Mouse (Mus musculus) hindbrain, postnatal 0 days (tissue): Measurements from ENCODE around the gene Cacnb2. TPM values are rescaled to one million over a fixed set of nuclear protein-coding genes. Genes with fewer than 3 reads are reported as not detected.
"Not testable (repeated sequence)": the region's sequence is repeated elsewhere in the genome, so short reads cannot be mapped to it uniquely, and the experiment has no call there.

Experiments
- ATAC-seq: fragments of 200-750 bp; cut with Nextera tagmentation; 2 replicates; pipeline ENCODE4 v1.8.0; 2017; ENCODE audit warnings: mild to moderate bottlenecking, moderate TSS enrichment, moderate library complexity
- DNase-seq: peaks from one replicate; pipeline ENCODE4 v3.0.0-alpha.2; 2015; ENCODE audit warnings: low spot score
- H3K27ac ChIP-seq: fragments of 300-500 bp; sonication (generic); 2 replicates; pipeline ENCODE4 v1.5.1; 2014; ENCODE audit warnings: mild to moderate bottlenecking
- H3K27me3 ChIP-seq: fragments of 300-500 bp; sonication (generic); 2 replicates; pipeline ENCODE4 v1.6.1; 2014; ENCODE audit warnings: low read length, mixed read lengths; ENCODE audit not compliant: insufficient read depth
- H3K36me3 ChIP-seq: fragments of 300-500 bp; sonication (generic); 2 replicates; pipeline ENCODE4 v1.6.1; 2014; ENCODE audit warnings: low read length, mixed read lengths; ENCODE audit not compliant: insufficient read depth
- H3K4me1 ChIP-seq: fragments of 300-500 bp; sonication (generic); 2 replicates; pipeline ENCODE4 v1.6.1; 2014; ENCODE audit warnings: antibody characterized with exemption, low read length, mixed read lengths; ENCODE audit not compliant: insufficient read depth
- H3K4me2 ChIP-seq: fragments of 300-500 bp; sonication (generic); 2 replicates; pipeline ENCODE4 v1.6.1; 2014; ENCODE audit warnings: low read depth, mild to moderate bottlenecking, low read length, moderate library complexity, mixed read lengths
- H3K4me3 ChIP-seq: fragments of 300-500 bp; sonication (generic); 2 replicates; pipeline ENCODE4 v1.5.1; 2014; ENCODE audit warnings: low read length
- H3K9ac ChIP-seq: fragments of 300-500 bp; sonication (generic); replicated peaks from 2 replicates; pipeline ENCODE4 v1.6.1; 2014; ENCODE audit warnings: mild to moderate bottlenecking, low read length, moderate library complexity, mixed read lengths
- H3K9me3 ChIP-seq: fragments of 300-500 bp; sonication (generic); 2 replicates; pipeline ENCODE4 v1.6.1; 2016; ENCODE audit warnings: low read length, mixed read lengths
- CTCF ChIP-seq: IDR thresholded peaks from 2 replicates; pipeline ENCODE4 v1.5.1; 2016; ENCODE audit warnings: antibody characterized with exemption, control low read depth, low read depth
- WGBS: fragments of 180-500 bp; shearing (Covaris S2); extraction: QIAGEN DNeasy Blood & Tissue Kit; methylation state at CpG from one replicate; pipeline ENCODE4 v1.1.7; 2014; 5-methylcytosine and 5-hydroxymethylcytosine counted together
- polyA plus RNA-seq: library from polyadenylated mRNA; unstranded; fragments of >200 nt; fragmentation: Nextera tagmentation; extraction: Ambion mirVana; gene quantifications from 2 replicates; pipeline ENCODE4 v1.2.1, GENCODE M21; 2015
- total RNA-seq: library from RNA; depleted of rRNA; stranded (reverse); fragments of >200 nt; gene quantifications from 2 replicates; pipeline ENCODE4 v1.2.3, GENCODE M21; 2014

Cacnb2 gene
- total and polyA plus RNA-seq, 2 experiments from 2014 or later = 8.1 to 21.7 TPM

GRCm38 (mm10) chr2:14725437-14725836 lies 122.5 kb downstream of the Cacnb2 start:
- H3K4me1 ChIP-seq = no peaks in the 10 kb centered on the region
- ATAC-seq = no peak
- H3K9ac ChIP-seq = no peak overlapping the region
- H3K9me3 ChIP-seq = no peaks in the 10 kb centered on the region
- H3K4me3 ChIP-seq = no peak overlapping the region
- no peak for TF ChIP-seq CTCF
- no peak overlapping the region for H3K27ac ChIP-seq
- H3K36me3 ChIP-seq = no peaks in the 10 kb centered on the region
- no peaks in the 10 kb centered on the region for H3K27me3 ChIP-seq
- no peak overlapping the region for H3K4me2 ChIP-seq
- DNase-seq = no peak

GRCm38 (mm10) chr2:14726601-14727000 lies 123.7 kb downstream of the Cacnb2 start:
- ATAC-seq, H3K9me3 ChIP-seq, H3K27ac ChIP-seq, H3K9ac ChIP-seq, H3K27me3 ChIP-seq, H3K4me1 ChIP-seq, H3K4me2 ChIP-seq, DNase-seq, H3K36me3 ChIP-seq, H3K4me3 ChIP-seq: not testable (repeated sequence)
- 96% methylated on average over 11 of the region's 13 CpGs for whole genome bisulfite sequencing

GRCm38 (mm10) chr2:14738927-14739326 lies 136.0 kb downstream of the Cacnb2 start:
- Histone ChIP-seq H3K4me2 (peak overlapping the region; percentile 56), H3K4me3 (peak overlapping the region; percentile 36), H3K36me3 (no peaks in the 10 kb centered on the region), H3K9me3 (no peaks in the 10 kb centered on the region), H3K27ac (peak overlapping the region; percentile 66), H3K27me3 (no peaks in the 10 kb centered on the region), H3K9ac (peak overlapping the region; percentile 33), H3K4me1 (no peaks in the 10 kb centered on the region)
- 17% methylated on average over 9 of the region's 9 CpGs for WGBS
- DNase-seq (peak; percentile 75), ATAC-seq (peak; percentile 86)
- no peak for TF ChIP-seq CTCF

- ATAC-seq (0 out of 2 replicates have a peak, but pooled peaks have one; percentile 36), DNase-seq (peak; percentile 17)
- H3K27me3 ChIP-seq = no peaks in the 10 kb centered on the region
- H3K9ac ChIP-seq = peak overlapping the region; percentile 33
- no peaks in the 10 kb centered on the region for H3K9me3 ChIP-seq
- peak overlapping the region; percentile 36 for H3K4me3 ChIP-seq
- H3K36me3 ChIP-seq = no peaks in the 10 kb centered on the region
- peak overlapping the region; percentile 56 for H3K4me2 ChIP-seq
- no peak for TF ChIP-seq CTCF
- H3K4me1 ChIP-seq = no peaks in the 10 kb centered on the region
- H3K27ac ChIP-seq = peak overlapping the region; percentile 66; the same call in 1 of the 2 replicates
- 66% methylated on average over 15 of the region's 15 CpGs for WGBS
Measured at GRCm38 (mm10) chr2:14739510-14739909, 136.6 kb downstream of the Cacnb2 start.

- peak overlapping the region; percentile 36 for H3K4me3 ChIP-seq
- WGBS = 16% methylated on average over 7 of the region's 7 CpGs
- peak overlapping the region; percentile 56 for H3K4me2 ChIP-seq
- peak overlapping the region; percentile 78 for H3K27ac ChIP-seq
- no peaks in the 10 kb centered on the region for H3K27me3 ChIP-seq
- ATAC-seq (peak; percentile 63), DNase-seq (peak; percentile 69)
- H3K36me3 ChIP-seq = no peaks in the 10 kb centered on the region
- TF ChIP-seq CTCF = no peak
- peak overlapping the region; percentile 50 for H3K9ac ChIP-seq
- no peaks in the 10 kb centered on the region for H3K9me3 ChIP-seq
- no peaks in the 10 kb centered on the region for H3K4me1 ChIP-seq
Measured at GRCm38 (mm10) chr2:14740359-14740758, 137.5 kb downstream of the Cacnb2 start.

GRCm38 (mm10) chr2:14744761-14745160 lies 141.9 kb downstream of the Cacnb2 start:
- TF ChIP-seq CTCF = no peak
- DNase-seq (no peak), ATAC-seq (no peak)
- 62% methylated on average over 1 of the region's 1 CpGs for WGBS
- Histone ChIP-seq H3K4me2 (no peak overlapping the region), H3K27ac (no peak overlapping the region), H3K9me3 (no peaks in the 10 kb centered on the region), H3K36me3 (no peaks in the 10 kb centered on the region), H3K4me3 (no peak overlapping the region), H3K4me1 (no peaks in the 10 kb centered on the region), H3K9ac (no peak overlapping the region), H3K27me3 (no peaks in the 10 kb centered on the region)

- Histone ChIP-seq H3K4me2 (no peak overlapping the region), H3K9ac (no peak overlapping the region), H3K36me3 (no peaks in the 10 kb centered on the region), H3K4me1 (no peaks in the 10 kb centered on the region), H3K4me3 (no peak overlapping the region), H3K27ac (peak overlapping the region; percentile 54; the same call in 1 of the 2 replicates), H3K27me3 (no peaks in the 10 kb centered on the region), H3K9me3 (no peaks in the 10 kb centered on the region)
- WGBS = 56% methylated on average over 4 of the region's 4 CpGs
- ATAC-seq (peak; percentile 65; the same call in 1 of the 2 replicates), DNase-seq (peak; percentile 33)
- no peak for TF ChIP-seq CTCF
Measured at GRCm38 (mm10) chr2:14762846-14763245, 160.0 kb downstream of the Cacnb2 start.
